Mouse (Mus musculus) liver, embryonic 14.5 days (tissue): ENCODE measurements around the gene Gdf9. TPM values are rescaled to one million over a fixed set of nuclear protein-coding genes. Genes with fewer than 3 reads are reported as not detected.

Experiments
- ATAC-seq: fragments of 200-750 bp; cut with Nextera tagmentation; 2 replicates; pipeline ENCODE4 v1.8.0; 2017; ENCODE audit warnings: moderate number of reproducible peaks, mild to moderate bottlenecking, moderate library complexity; ENCODE audit not compliant: insufficient read depth
- DNase-seq, 3 experiments: peaks; one replicate each; pipeline ENCODE4 v3.0.0-alpha.2; 2012 to 2013; ENCODE audit warnings: low read depth in 3 of 3, low spot score in 3 of 3
- H3K27ac ChIP-seq: fragments of 300-500 bp; sonication (generic); 2 replicates; pipeline ENCODE4 v1.5.1; 2014; ENCODE audit warnings: moderate library complexity, mild to moderate bottlenecking, control low read depth, inconsistent platforms
- H3K27me3 ChIP-seq: fragments of 300-500 bp; sonication (generic); 2 replicates; pipeline ENCODE4 v1.6.1; 2014; ENCODE audit warnings: mild to moderate bottlenecking, low read length, moderate library complexity; ENCODE audit not compliant: control insufficient read depth, insufficient read depth
- H3K36me3 ChIP-seq: fragments of 300-500 bp; sonication (generic); replicated peaks from 2 replicates; pipeline ENCODE4 v1.6.1; 2014; ENCODE audit warnings: low read depth; ENCODE audit not compliant: control insufficient read depth, insufficient read depth
- H3K4me1 ChIP-seq, 2 experiments: fragments of 200-500 bp in 1 of 2; fragments of 300-500 bp in 1 of 2; sonication (generic) in 1 of 2; replicated peaks; 2 replicates each; pipeline ENCODE4 v1.6.1; 2012 to 2014; ENCODE audit warnings: antibody characterized with exemption in 1 of 2, inconsistent platforms in 1 of 2, low read length in 1 of 2; ENCODE audit not compliant: control insufficient read depth in 2 of 2, insufficient read depth in 2 of 2
- H3K4me2 ChIP-seq: fragments of 300-500 bp; sonication (generic); 2 replicates; pipeline ENCODE4 v1.6.1; 2014; ENCODE audit warnings: low read depth, mild to moderate bottlenecking, control low read depth, moderate library complexity
- H3K4me3 ChIP-seq, 2 experiments: fragments of 200-500 bp in 1 of 2; fragments of 300-500 bp in 1 of 2; sonication (generic) in 1 of 2; 2 replicates each; pipeline ENCODE4 v1.5.1; 2012 to 2014; ENCODE audit warnings: low read depth in 2 of 2, low read length in 2 of 2, mild to moderate bottlenecking in 2 of 2, control low read depth in 1 of 2, inconsistent platforms in 1 of 2, moderate library complexity in 1 of 2; ENCODE audit not compliant: insufficient read depth in 1 of 2
- H3K9ac ChIP-seq: fragments of 300-500 bp; sonication (generic); replicated peaks from 2 replicates; pipeline ENCODE4 v1.6.1; 2014; ENCODE audit warnings: mild to moderate bottlenecking, control low read depth, moderate library complexity
- H3K9me3 ChIP-seq: fragments of 300-500 bp; sonication (generic); 2 replicates; pipeline ENCODE4 v1.6.1; 2016; ENCODE audit warnings: low read length, mixed read lengths; ENCODE audit not compliant: control insufficient read depth
- CTCF ChIP-seq: IDR thresholded peaks from 2 replicates; pipeline ENCODE4 v1.5.1; 2016; ENCODE audit warnings: antibody characterized with exemption, low read depth, control low read depth
- EP300 ChIP-seq: IDR thresholded peaks from 2 replicates; pipeline ENCODE4 v1.6.1; 2016; ENCODE audit warnings: antibody characterized with exemption, low read depth
- WGBS: fragments of 180-500 bp; shearing (Covaris S2); extraction: QIAGEN DNeasy Blood & Tissue Kit; methylation state at CpG from one replicate; pipeline ENCODE4 v1.1.7; 2014; ENCODE audit not compliant: insufficient replicate concordance; 5-methylcytosine and 5-hydroxymethylcytosine counted together
- polyA plus RNA-seq, 2 experiments: library from polyadenylated mRNA; depleted of rRNA in 1 of 2; stranded (reverse) in 1 of 2; unstranded in 1 of 2; fragments of >200 nt; fragmentation: Nextera tagmentation in 1 of 2; extraction: Ambion mirVana in 1 of 2; gene quantifications; 2 replicates each; pipeline versions ENCODE4 v1.2.1 to v1.2.3; 2012 to 2014

Gdf9 gene
- polyA plus RNA-seq, 2 experiments, result 0.12 to 0.41 TPM

- no peak for TF ChIP-seq CTCF
- no peak for TF ChIP-seq EP300
- H3K27ac ChIP-seq, result no peak overlapping the region
- H3K4me3 ChIP-seq, result no peak overlapping the region
- peak overlapping the region; percentile 13; the same call in 1 of the 2 replicates for H3K4me2 ChIP-seq
- ATAC-seq (no peak), DNase-seq (no peak)
- 1% methylated on average over 12 of the region's 12 CpGs for WGBS
- H3K4me1 ChIP-seq, result peaks cover 0 to 17% of the 10 kb centered on the region in 2 experiments; a peak in 2 of 4 replicates
- no peaks in the 10 kb centered on the region for H3K36me3 ChIP-seq
- no peaks in the 10 kb centered on the region for H3K9me3 ChIP-seq
- no peaks in the 10 kb centered on the region for H3K27me3 ChIP-seq
- no peak overlapping the region for H3K9ac ChIP-seq
Observed at GRCm38 (mm10) chr11:53441921-53442320, 11.1 kb downstream of the Gdf9 start.

- WGBS, result 14% methylated on average over 6 of the region's 6 CpGs
- no peaks in the 10 kb centered on the region for H3K9me3 ChIP-seq
- no peak overlapping the region for H3K4me2 ChIP-seq
- no peak overlapping the region for H3K4me3 ChIP-seq
- peaks cover 0 to 17% of the 10 kb centered on the region in 2 experiments; a peak in 2 of 4 replicates for H3K4me1 ChIP-seq
- TF ChIP-seq EP300 (no peak), CTCF (peak; percentile 85)
- DNase-seq (no peak), ATAC-seq (peak; percentile 57; the same call in 1 of the 2 replicates)
- no peaks in the 10 kb centered on the region for H3K27me3 ChIP-seq
- H3K9ac ChIP-seq, result no peak overlapping the region
- H3K36me3 ChIP-seq, result no peaks in the 10 kb centered on the region
- H3K27ac ChIP-seq, result no peak overlapping the region
Observed at GRCm38 (mm10) chr11:53443861-53444260, 13.0 kb downstream of the Gdf9 start.

- Histone ChIP-seq H3K9ac (no peak overlapping the region), H3K4me2 (no peak overlapping the region), H3K27me3 (no peaks in the 10 kb centered on the region; the same call in 1 of the 2 replicates), H3K4me1 (peaks cover 0 to 19% of the 10 kb centered on the region in 2 experiments; a peak in 3 of 4 replicates), H3K4me3 (no peak overlapping the region), H3K36me3 (no peaks in the 10 kb centered on the region), H3K27ac (no peak overlapping the region), H3K9me3 (no peaks in the 10 kb centered on the region)
- DNase-seq (no peak), ATAC-seq (no peak)
- TF ChIP-seq EP300 (no peak), CTCF (no peak)
- 58% methylated on average over 13 of the region's 13 CpGs for WGBS
Observed at GRCm38 (mm10) chr11:53445562-53445961, 14.7 kb downstream of the Gdf9 start.

- 81% methylated on average over 13 of the region's 13 CpGs for WGBS
- Histone ChIP-seq H3K9me3 (no peaks in the 10 kb centered on the region), H3K4me2 (no peak overlapping the region), H3K36me3 (no peaks in the 10 kb centered on the region), H3K27me3 (peaks cover under 1% of the 10 kb centered on the region; the same call in 1 of the 2 replicates), H3K9ac (no peak overlapping the region), H3K4me1 (peaks cover 0 to 19% of the 10 kb centered on the region in 2 experiments; a peak in 3 of 4 replicates), H3K4me3 (no peak overlapping the region), H3K27ac (no peak overlapping the region)
- DNase-seq, result peak in 1 of 3 experiments; percentile 28
- ATAC-seq, result 0 out of 2 replicates have a peak, but pooled peaks have one; percentile 36
- TF ChIP-seq CTCF (no peak), EP300 (no peak)
Observed at GRCm38 (mm10) chr11:53446183-53446582, 15.4 kb downstream of the Gdf9 start.

- H3K27me3 ChIP-seq, result peaks cover 3% of the 10 kb centered on the region; the same call in 1 of the 2 replicates
- no peaks in the 10 kb centered on the region for H3K9me3 ChIP-seq
- H3K27ac ChIP-seq, result no peak overlapping the region
- no peak overlapping the region for H3K4me3 ChIP-seq
- H3K9ac ChIP-seq, result no peak overlapping the region
- no peak for ATAC-seq
- no peaks in the 10 kb centered on the region for H3K36me3 ChIP-seq
- H3K4me2 ChIP-seq, result no peak overlapping the region
- H3K4me1 ChIP-seq, result peaks cover 0 to 11% of the 10 kb centered on the region in 2 experiments; a peak in 3 of 4 replicates
- no peak for TF ChIP-seq EP300
- TF ChIP-seq CTCF, result no peak
- DNase-seq, result no peak
- WGBS, result 73% methylated on average over 8 of the region's 8 CpGs
Observed at GRCm38 (mm10) chr11:53447996-53448395, 17.2 kb downstream of the Gdf9 start.
